Mouse (Mus musculus) heart, postnatal 0 days (tissue): Measurements from ENCODE around the gene Pwwp2b.

Experiments
- CTCF ChIP-seq: IDR thresholded peaks from 2 replicates; pipeline ENCODE4 v1.5.1; 2016; ENCODE audit warnings: antibody characterized with exemption, control low read depth, low read depth
- EP300 ChIP-seq: IDR thresholded peaks from 2 replicates; pipeline ENCODE4 v1.6.1; 2016; ENCODE audit warnings: antibody characterized with exemption, low read depth

DNA sequence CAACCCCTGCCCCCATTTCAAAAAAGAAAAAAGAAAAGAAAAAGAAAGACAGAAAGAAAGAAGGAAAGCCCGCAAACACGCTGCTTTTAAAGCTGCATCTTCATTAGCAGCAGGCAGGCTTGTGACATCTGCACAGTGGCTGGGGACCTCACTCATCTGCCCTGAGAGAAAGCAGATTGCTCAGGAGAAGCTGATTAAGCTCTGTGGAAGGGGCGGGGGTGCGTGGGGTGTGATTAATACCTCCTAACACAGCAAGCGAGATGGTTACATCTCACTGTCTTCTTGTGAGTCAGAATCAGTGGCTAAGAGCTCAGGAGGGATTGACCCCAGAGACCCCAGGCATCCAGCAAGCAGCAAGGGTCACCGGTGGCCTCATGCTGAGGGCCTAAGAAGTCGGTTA, 29.3 kb downstream of the Pwwp2b start:
- no peak for TF ChIP-seq EP300
- no peak for TF ChIP-seq CTCF
